Mouse (Mus musculus) ES-E14 (cell line): ENCODE data around the gene Foxp1.

Experiments
- CHD2 ChIP-seq: IDR thresholded peaks from 2 replicates; pipeline ENCODE4 v1.6.1; 2014; ENCODE audit warnings: mild to moderate bottlenecking, low read depth, low read length, inconsistent platforms
- ZC3H11A ChIP-seq: IDR thresholded peaks from 2 replicates; pipeline ENCODE4 v1.6.1; 2012; ENCODE audit warnings: low read depth, mild to moderate bottlenecking, inconsistent platforms, low read length, borderline replicate concordance

GRCm38 (mm10) chr6:99540653-99541052 lies 18.1 kb upstream of the Foxp1 start:
- TF ChIP-seq CHD2 (no peak), ZC3H11A (no peak)
